Mouse (Mus musculus) 416B (cell line): ENCODE measurements at regions not wholly inside any gene's neighbourhood (a gene's known extent, or its start where the extent isn't known, plus 50 kb on each side); places are given as distances from the start of the nearest gene placed in this dataset.
A peak's percentile ranks its signal among the peaks of the same experiment; 100 is the strongest.

Experiments used
- DNase-seq: peaks from one replicate; pipeline ENCODE4 v3.0.0; 2011; ENCODE audit warnings: low read depth

- DNase-seq = no peak
Observed at GRCm38 (mm10) chr6:98613030-98613429, 270.5 kb upstream of the Gm765 start.

- DNase-seq = peak; percentile 80
Observed at GRCm38 (mm10) chr6:98609133-98609532, 266.6 kb upstream of the Gm765 start.

- peak; percentile 17 for DNase-seq
Observed at GRCm38 (mm10) chr6:98606680-98607079, 264.1 kb upstream of the Gm765 start.

- no peak for DNase-seq
Observed at GRCm38 (mm10) chr6:98597612-98598011, 255.1 kb upstream of the Gm765 start.

GRCm38 (mm10) chr6:98590989-98591388, 248.4 kb upstream of the Gm765 start:
- DNase-seq = no peak

GRCm38 (mm10) chr6:98588979-98589378, 246.4 kb upstream of the Gm765 start:
- no peak for DNase-seq

- DNase-seq = no peak
Observed at GRCm38 (mm10) chr6:98584541-98584940, 242.0 kb upstream of the Gm765 start.

GRCm38 (mm10) chr6:98582826-98583225, 240.3 kb upstream of the Gm765 start:
- no peak for DNase-seq

- DNase-seq = no peak
Observed at GRCm38 (mm10) chr6:98575227-98575626, 232.7 kb upstream of the Gm765 start.

GRCm38 (mm10) chr6:98555702-98556101, 213.1 kb upstream of the Gm765 start:
- DNase-seq = no peak

- DNase-seq = no peak
Observed at GRCm38 (mm10) chr6:98553922-98554321, 211.4 kb upstream of the Gm765 start.

- no peak for DNase-seq
Observed at GRCm38 (mm10) chr6:98551781-98552180, 209.2 kb upstream of the Gm765 start.

GRCm38 (mm10) chr6:98526882-98527440, 184.4 kb upstream of the Gm765 start:
- DNase-seq = no peak

- peak; percentile 60 for DNase-seq
Observed at GRCm38 (mm10) chr6:98525286-98525685, 182.7 kb upstream of the Gm765 start.

- DNase-seq = no peak
Observed at GRCm38 (mm10) chr6:98524659-98525058, 182.1 kb upstream of the Gm765 start.

- DNase-seq = no peak
Observed at GRCm38 (mm10) chr6:98521526-98521925, 179.0 kb upstream of the Gm765 start.

GRCm38 (mm10) chr6:98514826-98515225, 172.3 kb upstream of the Gm765 start:
- no peak for DNase-seq

- no peak for DNase-seq
Observed at GRCm38 (mm10) chr6:98514376-98514775, 171.8 kb upstream of the Gm765 start.

GRCm38 (mm10) chr6:98513217-98513616, 170.7 kb upstream of the Gm765 start:
- peak; percentile 10 for DNase-seq

- DNase-seq = no peak
Observed at GRCm38 (mm10) chr6:98502726-98503125, 160.2 kb upstream of the Gm765 start.

GRCm38 (mm10) chr6:98499721-98500120, 157.2 kb upstream of the Gm765 start:
- DNase-seq = no peak

GRCm38 (mm10) chr6:98486626-98487025, 144.1 kb upstream of the Gm765 start:
- DNase-seq = no peak

GRCm38 (mm10) chr6:98483319-98484123, 141.0 kb upstream of the Gm765 start:
- no peak for DNase-seq

GRCm38 (mm10) chr6:98482319-98482718, 139.8 kb upstream of the Gm765 start:
- no peak for DNase-seq
